Mouse (Mus musculus) cortical plate, adult 2 months (tissue): ENCODE data around the gene Mfap1a.

Experiments used
- CTCF ChIP-seq: fragments of 200-500 bp; IDR thresholded peaks from 2 replicates; pipeline ENCODE4 v1.5.1; 2011; ENCODE audit warnings: mild to moderate bottlenecking, control low read depth, low read length; ENCODE audit not compliant: insufficient read depth; ENCODE audit errors: extremely low read depth
- POLR2A ChIP-seq: fragments of 200-500 bp; IDR thresholded peaks from 2 replicates; pipeline ENCODE4 v1.6.1; 2011; ENCODE audit warnings: mild to moderate bottlenecking, low read length, control low read depth; ENCODE audit not compliant: insufficient read depth; ENCODE audit errors: extremely low read depth

DNA sequence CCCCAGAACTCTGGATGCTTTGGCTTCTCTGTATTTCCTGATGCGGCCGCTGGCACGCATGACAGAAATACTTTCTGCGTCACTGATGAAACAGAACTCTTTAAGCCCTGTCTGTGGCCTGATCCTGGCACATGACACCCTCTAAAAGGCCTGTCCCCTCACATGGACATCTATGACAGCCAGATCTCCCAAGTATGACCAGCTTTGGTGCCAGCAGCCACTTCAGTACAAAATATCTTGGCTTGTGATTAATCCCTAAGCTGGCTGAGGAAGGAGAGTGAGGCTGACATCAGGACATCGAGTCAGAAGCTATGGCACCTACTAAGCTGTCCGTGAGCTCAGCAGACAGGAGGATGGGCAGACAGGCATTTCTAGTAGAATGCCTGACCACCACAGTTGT is 43.2 kb upstream of the Mfap1a start:
- TF ChIP-seq POLR2A (no peak), CTCF (no peak)
